Mouse (Mus musculus) MEL (cell line): ENCODE data around the gene Fanca. TPM values are rescaled to one million over a fixed set of nuclear protein-coding genes. Genes with fewer than 3 reads are reported as not detected.

Source experiments
- DNase-seq: peaks from one replicate; pipeline ENCODE4 v3.0.0; 2011; ENCODE audit warnings: low read depth, low spot score
- H3K27ac ChIP-seq: 2 replicates; pipeline ENCODE4 v1.5.1; 2012; ENCODE audit warnings: low read depth, mild to moderate bottlenecking, control low read depth, low read length, moderate library complexity; ENCODE audit not compliant: control insufficient read depth
- H3K27me3 ChIP-seq, 2 experiments: fragments of 150-350 bp in 1 of 2; sonication (generic) in 1 of 2; 2 replicates each; pipeline ENCODE4 v1.6.1; 2012; ENCODE audit warnings: low read length in 2 of 2, mild to moderate bottlenecking in 2 of 2, improper control_type of control experiment in 1 of 2, moderate library complexity in 1 of 2; ENCODE audit not compliant: insufficient read depth in 2 of 2, control insufficient read depth in 1 of 2
- H3K36me3 ChIP-seq, 2 experiments: 2 replicates each; pipeline ENCODE4 v1.6.1; 2012 to 2014; ENCODE audit warnings: low read length in 2 of 2, improper control_type of control experiment in 1 of 2, inconsistent platforms in 1 of 2, mild to moderate bottlenecking in 1 of 2; ENCODE audit not compliant: insufficient read depth in 2 of 2, control insufficient read depth in 1 of 2
- H3K4me1 ChIP-seq, 2 experiments: fragments of 150-350 bp in 1 of 2; sonication (generic) in 1 of 2; 2 replicates each; pipeline ENCODE4 v1.6.1; 2012; ENCODE audit warnings: low read length in 2 of 2, improper control_type of control experiment in 1 of 2, mild to moderate bottlenecking in 1 of 2; ENCODE audit not compliant: insufficient read depth in 2 of 2, control insufficient read depth in 1 of 2
- H3K4me3 ChIP-seq, 2 experiments: fragments of 150-350 bp in 1 of 2; sonication (generic) in 1 of 2; 2 replicates each; pipeline ENCODE4 v1.5.1; 2012; ENCODE audit warnings: low read depth in 2 of 2, low read length in 2 of 2, mild to moderate bottlenecking in 2 of 2, moderate library complexity in 2 of 2, control low read depth in 1 of 2, improper control_type of control experiment in 1 of 2; ENCODE audit not compliant: control insufficient read depth in 1 of 2, insufficient read depth in 1 of 2
- H3K79me2 ChIP-seq: 2 replicates; pipeline ENCODE4 v1.6.1; 2012; ENCODE audit warnings: mild to moderate bottlenecking, low read length, moderate library complexity; ENCODE audit not compliant: control insufficient read depth, poor library complexity, insufficient read depth
- H3K9ac ChIP-seq: 2 replicates; pipeline ENCODE4 v1.6.1; 2012; ENCODE audit warnings: low read depth, mild to moderate bottlenecking, control low read depth, low read length, moderate library complexity; ENCODE audit not compliant: control insufficient read depth, poor library complexity, severe bottlenecking
- H3K9me3 ChIP-seq: fragments of 150-350 bp; sonication (generic); replicated peaks from 2 replicates; pipeline ENCODE4 v1.6.1; 2012; ENCODE audit warnings: mild to moderate bottlenecking, low read length, improper control_type of control experiment, moderate library complexity; ENCODE audit not compliant: insufficient read depth
- CHD1 ChIP-seq: IDR thresholded peaks from 2 replicates; pipeline ENCODE4 v1.6.1; 2012; ENCODE audit warnings: low read depth, mild to moderate bottlenecking, inconsistent platforms, low read length, improper control_type of control experiment
- CHD2 ChIP-seq: IDR thresholded peaks from 2 replicates; pipeline ENCODE4 v1.6.1; 2011; ENCODE audit warnings: low read length, improper control_type of control experiment
- ELF1 ChIP-seq: IDR thresholded peaks from 2 replicates; pipeline ENCODE4 v1.6.1; 2014; ENCODE audit warnings: low read depth, mild to moderate bottlenecking, inconsistent platforms, low read length, improper control_type of control experiment, moderate library complexity
- ETS1 ChIP-seq: IDR thresholded peaks from 2 replicates; pipeline ENCODE4 v1.6.1; 2012; ENCODE audit warnings: low read depth, mild to moderate bottlenecking, inconsistent platforms, low read length, improper control_type of control experiment, moderate library complexity
- GATA1 ChIP-seq: IDR thresholded peaks from 2 replicates; pipeline ENCODE4 v1.6.1; 2011; ENCODE audit warnings: low read depth, low read length, improper control_type of control experiment
- HCFC1 ChIP-seq: IDR thresholded peaks from 2 replicates; pipeline ENCODE4 v1.6.1; 2012; ENCODE audit warnings: low read depth, mild to moderate bottlenecking, inconsistent platforms, low read length, improper control_type of control experiment, moderate library complexity
- JUND ChIP-seq: IDR thresholded peaks from 2 replicates; pipeline ENCODE4 v1.6.1; 2011; ENCODE audit warnings: low read depth, mild to moderate bottlenecking, improper control_type of control experiment, low read length
- KAT2A ChIP-seq: conservative IDR thresholded peaks from 2 replicates; pipeline ENCODE4 v1.6.1; 2012; ENCODE audit warnings: low read depth, low read length, improper control_type of control experiment, inconsistent platforms
- MAX ChIP-seq: IDR thresholded peaks from 2 replicates; pipeline ENCODE4 v1.6.1; 2011; ENCODE audit warnings: low read length, improper control_type of control experiment
- MAZ ChIP-seq: IDR thresholded peaks from 2 replicates; pipeline ENCODE4 v1.6.1; 2012; ENCODE audit warnings: low read depth, mild to moderate bottlenecking, inconsistent platforms, low read length, improper control_type of control experiment
- MXI1 ChIP-seq: IDR thresholded peaks from 2 replicates; pipeline ENCODE4 v1.6.1; 2011; ENCODE audit warnings: mild to moderate bottlenecking, low read depth, low read length, improper control_type of control experiment
- MYB ChIP-seq: IDR thresholded peaks from 2 replicates; pipeline ENCODE4 v1.6.1; 2011; ENCODE audit warnings: mild to moderate bottlenecking, low read depth, low read length, improper control_type of control experiment
- MYC ChIP-seq: IDR thresholded peaks from 2 replicates; pipeline ENCODE4 v1.6.1; 2011; ENCODE audit warnings: low read depth, mild to moderate bottlenecking, low read length, improper control_type of control experiment, moderate library complexity
- NELFE ChIP-seq: IDR thresholded peaks from 2 replicates; pipeline ENCODE4 v1.6.1; 2011; ENCODE audit warnings: low read depth, low read length, improper control_type of control experiment
- NRF1 ChIP-seq: IDR thresholded peaks from 2 replicates; pipeline ENCODE4 v1.6.1; 2014; ENCODE audit warnings: low read depth, mild to moderate bottlenecking, inconsistent platforms, low read length, improper control_type of control experiment, moderate library complexity; ENCODE audit not compliant: poor library complexity, insufficient read depth, severe bottlenecking
- POLR2A ChIP-seq, 2 experiments: IDR thresholded peaks; 2 replicates each; pipeline ENCODE4 v1.6.1; 2011 to 2012; ENCODE audit warnings: low read length in 2 of 2, mild to moderate bottlenecking in 2 of 2, control low read depth in 1 of 2, improper control_type of control experiment in 1 of 2, low read depth in 1 of 2, moderate library complexity in 1 of 2; ENCODE audit not compliant: control insufficient read depth in 1 of 2, insufficient read depth in 1 of 2, poor library complexity in 1 of 2
- POLR2AphosphoS2 ChIP-seq: IDR thresholded peaks from 2 replicates; pipeline ENCODE4 v1.6.1; 2011; ENCODE audit warnings: low read length, improper control_type of control experiment
- RCOR1 ChIP-seq: IDR thresholded peaks from 2 replicates; pipeline ENCODE4 v1.6.1; 2012; ENCODE audit warnings: low read depth, mild to moderate bottlenecking, inconsistent platforms, low read length, improper control_type of control experiment
- SIN3A ChIP-seq: IDR thresholded peaks from 2 replicates; pipeline ENCODE4 v1.6.1; 2012; ENCODE audit warnings: low read length, improper control_type of control experiment, inconsistent platforms
- TBP ChIP-seq: IDR thresholded peaks from 2 replicates; pipeline ENCODE4 v1.8.0; 2011; ENCODE audit warnings: low read depth, low read length, improper control_type of control experiment
- TCF12 ChIP-seq: IDR thresholded peaks from 2 replicates; pipeline ENCODE4 v1.6.1; 2014; ENCODE audit warnings: low read depth, mild to moderate bottlenecking, inconsistent platforms, low read length, improper control_type of control experiment, moderate library complexity
- UBTF ChIP-seq: IDR thresholded peaks from 2 replicates; pipeline ENCODE4 v1.6.1; 2012; ENCODE audit warnings: low read depth, mild to moderate bottlenecking, inconsistent platforms, low read length, improper control_type of control experiment, moderate library complexity, borderline replicate concordance; ENCODE audit not compliant: insufficient read depth
- USF1 ChIP-seq: IDR thresholded peaks from 2 replicates; pipeline ENCODE4 v1.6.1; 2014; ENCODE audit warnings: low read depth, mild to moderate bottlenecking, inconsistent platforms, low read length, improper control_type of control experiment, moderate library complexity
- USF2 ChIP-seq, 2 experiments: IDR thresholded peaks; 2 replicates each; pipeline ENCODE4 v1.6.1; 2011 to 2012; ENCODE audit warnings: improper control_type of control experiment in 2 of 2, low read length in 2 of 2, borderline replicate concordance in 1 of 2, inconsistent platforms in 1 of 2, low read depth in 1 of 2, mild to moderate bottlenecking in 1 of 2; ENCODE audit not compliant: insufficient read depth in 1 of 2
- ZC3H11A ChIP-seq: IDR thresholded peaks from 2 replicates; pipeline ENCODE4 v1.6.1; 2012; ENCODE audit warnings: low read depth, mild to moderate bottlenecking, inconsistent platforms, low read length, improper control_type of control experiment
- ZMIZ1 ChIP-seq: IDR thresholded peaks from 2 replicates; pipeline ENCODE4 v1.6.1; 2012; ENCODE audit warnings: low read depth, mild to moderate bottlenecking, inconsistent platforms, low read length, improper control_type of control experiment, moderate library complexity
- polyA plus RNA-seq, 2 experiments: library from polyadenylated mRNA; stranded (reverse) in 1 of 2; unstranded in 1 of 2; fragments of >175 nt in 1 of 2; fragments of >200 nt in 1 of 2; gene quantifications; 2 replicates each; pipeline versions ENCODE4 v1.2.1 to v1.2.4; 2012; ENCODE audit warnings: low replicate concordance in 2 of 2, low read depth in 1 of 2; ENCODE audit not compliant: insufficient read length in 2 of 2, insufficient read depth in 1 of 2, missing spikeins in 1 of 2
- total RNA-seq: library from RNA; depleted of rRNA; stranded (reverse); fragments of 300-350 nt; gene quantifications from 2 replicates; pipeline ENCODE4 v1.2.3, GENCODE M21; 2012

The Fanca gene
- total and polyA plus RNA-seq, 3 experiments: 32.2 to 75.9 TPM; not detected in 1

DNA sequence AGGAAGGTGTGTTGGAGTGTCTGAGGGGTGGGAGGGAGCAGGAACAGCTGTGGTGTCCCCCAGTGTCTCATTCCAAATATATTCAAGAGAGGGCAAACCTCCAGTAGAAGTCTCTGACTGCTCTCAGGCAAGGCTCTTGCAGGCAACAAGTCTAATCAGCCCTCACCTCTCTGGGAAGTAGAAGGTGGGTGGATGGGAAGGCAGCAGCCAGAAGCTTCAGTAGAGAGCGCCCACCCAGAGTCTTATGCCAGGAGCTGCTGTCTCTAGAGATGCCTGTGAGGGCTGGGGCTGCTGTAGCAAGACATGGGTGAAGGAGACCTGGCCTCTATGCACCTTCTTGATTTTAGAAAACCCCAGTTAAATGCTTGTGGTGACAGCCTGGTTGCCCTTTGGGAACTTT is 90.0 kb downstream of the Fanca start:
- Histone ChIP-seq H3K4me1 (no peaks in the 10 kb centered on the region; a peak in 1 of 4 replicates), H3K9ac (no peak overlapping the region), H3K27me3 (no peaks in the 10 kb centered on the region), H3K4me3 (no peak overlapping the region), H3K79me2 (peaks cover 6% of the 10 kb centered on the region; the same call in 1 of the 2 replicates), H3K27ac (no peak overlapping the region), H3K9me3 (no peaks in the 10 kb centered on the region), H3K36me3 (peaks cover 0 to 4% of the 10 kb centered on the region in 2 experiments; a peak in 3 of 4 replicates)
- no peak for DNase-seq
- TF ChIP-seq MXI1 (no peak), USF2 (IDR thresholded peaks at IDR 0.05; ENCODE audit: borderline replicate concordance in 1 of 2, insufficient read depth in 1 of 2, low read depth in 1 of 2, low read length in 2 of 2) (no peak), UBTF (no peak), CHD2 (no peak), CHD1 (no peak), RCOR1 (no peak)
- TF ChIP-seq, all 39 proteins: peak for 0

DNA sequence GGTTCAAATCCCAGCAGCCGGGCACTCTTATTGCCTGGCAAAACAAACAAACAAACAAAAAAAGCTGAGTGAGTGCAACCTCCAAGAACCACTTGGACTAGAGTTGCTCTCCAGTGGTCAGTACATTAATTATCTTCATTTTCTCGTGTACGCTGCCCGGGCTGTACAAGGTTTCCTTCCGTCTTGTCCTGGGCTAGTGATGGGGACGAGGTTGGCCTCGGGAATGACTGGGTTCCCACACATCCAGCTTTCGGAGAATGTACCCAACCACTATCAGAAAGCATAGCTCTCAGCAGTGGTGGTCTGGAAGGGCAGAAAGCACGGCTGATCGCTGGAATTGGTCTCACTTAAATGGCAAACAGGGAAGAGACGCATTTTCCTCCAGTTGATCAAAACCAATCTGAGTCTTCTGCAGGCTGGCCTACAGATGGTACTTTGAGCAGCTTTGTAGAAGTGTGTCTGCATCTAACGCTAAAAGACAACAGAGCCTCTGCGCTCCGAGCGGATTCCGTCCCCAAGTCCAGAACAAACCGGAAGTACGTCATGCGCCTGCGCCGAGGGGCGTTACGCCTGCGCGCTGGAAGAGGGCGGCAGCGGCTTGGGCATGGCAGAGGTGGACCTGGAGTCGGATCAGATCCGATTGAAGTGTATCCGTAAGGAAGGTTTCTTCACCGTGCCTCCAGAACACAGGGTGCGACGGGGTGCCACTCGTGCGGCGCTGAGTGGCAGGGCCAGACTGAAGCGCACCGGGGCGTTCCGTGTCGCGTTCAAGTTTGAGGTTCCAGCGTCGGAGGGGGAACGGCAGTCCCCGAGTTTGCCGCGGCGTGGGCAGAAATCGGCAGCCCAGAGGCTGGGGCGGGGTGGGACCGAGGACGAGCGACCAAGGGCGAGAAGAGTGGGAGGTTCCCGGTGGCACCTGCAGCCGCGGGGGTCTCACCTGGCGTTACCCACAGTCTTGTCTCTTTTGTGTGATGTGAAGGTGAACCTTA is 93.8 kb downstream of the Fanca start, which contains the start of gene Cdk10:
Gene Cdk10, plus strand, starts transcription at position 565 of the 989 bp plus-strand sequence.
- H3K27me3 ChIP-seq: no peaks in the 10 kb centered on the region
- peak within 1 kb of the TSS; percentile 45 for H3K27ac ChIP-seq
- peak within 1 kb of the TSS; percentile 86 to 91 for H3K4me3 ChIP-seq
- DNase-seq: peak; percentile 94
- peaks cover 0 to 7% of the 10 kb centered on the region in 2 experiments; a peak in 3 of 4 replicates for H3K36me3 ChIP-seq
- peak within 1 kb of the TSS; percentile 86 for H3K9ac ChIP-seq
- H3K9me3 ChIP-seq: no peaks in the 10 kb centered on the region
- peaks cover 6% of the 10 kb centered on the region; the same call in 1 of the 2 replicates for H3K79me2 ChIP-seq
- TF ChIP-seq USF1 (peak; percentile 47; the same call in 1 of the 2 replicates), MYC (peak; percentile 73), MAX (peak; percentile 84), TCF12 (peak; percentile 76), POLR2A (IDR thresholded peaks at IDR 0.05; ENCODE audit: control insufficient read depth in 1 of 2, insufficient read depth in 1 of 2, low read depth in 1 of 2, low read length in 2 of 2, poor library complexity in 1 of 2) (peak; percentile 83 to 99), ZC3H11A (no peak), SIN3A (peak; percentile 96), POLR2AphosphoS2 (peak; percentile 97), TBP (peak; percentile 92), MAZ (peak; percentile 57; the same call in 1 of the 2 replicates), ETS1 (peak; percentile 32; the same call in 1 of the 2 replicates), RCOR1 (no peak), CHD2 (no peak), GATA1 (no peak), KAT2A (peak; percentile 71; the same call in 1 of the 2 replicates), USF2 (IDR thresholded peaks at IDR 0.05; ENCODE audit: borderline replicate concordance in 1 of 2, insufficient read depth in 1 of 2, low read depth in 1 of 2, low read length in 2 of 2) (no peak), NRF1 (peak; percentile 94), JUND (0 out of 2 replicates have a peak, but pooled peaks have one; percentile 49), MXI1 (peak; percentile 96), NELFE (peak; percentile 99), MYB (no peak), ZMIZ1 (peak; percentile 96), HCFC1 (peak; percentile 94), ELF1 (peak; percentile 90)
- H3K4me1 ChIP-seq: peaks cover 0 to 2% of the 10 kb centered on the region in 2 experiments; a peak in 1 of 4 replicates
